Mouse (Mus musculus): Measurements from ENCODE around the gene Vapb. TPM values are rescaled to one million over a fixed set of nuclear protein-coding genes. Genes with fewer than 3 reads are reported as not detected.

The Vapb gene
- polyA plus RNA-seq, 1 experiment = 58.3 TPM

- DNase-seq (ENCODE audit: extremely low spot score in 1 of 2, low spot score in 1 of 2) = no peak
Observed at GRCm38 (mm10) chr2:173784884-173785283, 47.6 kb downstream of the Vapb start.

- no peak for DNase-seq (ENCODE audit: extremely low spot score in 1 of 2, low spot score in 1 of 2)
Observed at GRCm38 (mm10) chr2:173789945-173790804, 52.9 kb downstream of the Vapb start.

- no peak for DNase-seq (ENCODE audit: extremely low spot score in 1 of 2, low spot score in 1 of 2)
Observed at GRCm38 (mm10) chr2:173791904-173792757, 54.8 kb downstream of the Vapb start.

GRCm38 (mm10) chr2:173794018-173794417 is 56.7 kb downstream of the Vapb start:
- no peak for DNase-seq (ENCODE audit: extremely low spot score in 1 of 2, low spot score in 1 of 2)

- no peak for DNase-seq (ENCODE audit: extremely low spot score in 1 of 2, low spot score in 1 of 2)
Observed at GRCm38 (mm10) chr2:173794531-173795510, 57.5 kb downstream of the Vapb start.

- no peak for DNase-seq (ENCODE audit: extremely low spot score in 1 of 2, low spot score in 1 of 2)
Observed at GRCm38 (mm10) chr2:173795801-173796673, 58.7 kb downstream of the Vapb start.

- no peak for DNase-seq (ENCODE audit: extremely low spot score in 1 of 2, low spot score in 1 of 2)
Observed at GRCm38 (mm10) chr2:173796674-173796963, 59.3 kb downstream of the Vapb start.

- DNase-seq (ENCODE audit: extremely low spot score in 1 of 2, low spot score in 1 of 2) = no peak
Observed at GRCm38 (mm10) chr2:173799513-173799912, 62.2 kb downstream of the Vapb start.

- no peak for DNase-seq (ENCODE audit: extremely low spot score in 1 of 2, low spot score in 1 of 2)
Observed at GRCm38 (mm10) chr2:173800566-173800965, 63.3 kb downstream of the Vapb start.

GRCm38 (mm10) chr2:173801405-173801876 is 64.1 kb downstream of the Vapb start:
- no peak for DNase-seq (ENCODE audit: extremely low spot score in 1 of 2, low spot score in 1 of 2)

GRCm38 (mm10) chr2:173802176-173802575 is 64.9 kb downstream of the Vapb start:
- DNase-seq (ENCODE audit: extremely low spot score in 1 of 2, low spot score in 1 of 2) = no peak

- no peak for DNase-seq (ENCODE audit: extremely low spot score in 1 of 2, low spot score in 1 of 2)
Observed at GRCm38 (mm10) chr2:173802956-173803355, 65.6 kb downstream of the Vapb start.

GRCm38 (mm10) chr2:173803827-173804226 is 66.5 kb downstream of the Vapb start:
- no peak for DNase-seq (ENCODE audit: extremely low spot score in 1 of 2, low spot score in 1 of 2)

- no peak for DNase-seq (ENCODE audit: extremely low spot score in 1 of 2, low spot score in 1 of 2)
Observed at GRCm38 (mm10) chr2:173806621-173807020, 69.3 kb downstream of the Vapb start.

GRCm38 (mm10) chr2:173808942-173809341 is 71.6 kb downstream of the Vapb start:
- DNase-seq (ENCODE audit: extremely low spot score in 1 of 2, low spot score in 1 of 2) = no peak

GRCm38 (mm10) chr2:173810036-173810850 is 72.9 kb downstream of the Vapb start:
- no peak for DNase-seq (ENCODE audit: extremely low spot score in 1 of 2, low spot score in 1 of 2)

- DNase-seq (ENCODE audit: extremely low spot score in 1 of 2, low spot score in 1 of 2) = no peak
Observed at GRCm38 (mm10) chr2:173810851-173811130, 73.5 kb downstream of the Vapb start.

- no peak for DNase-seq (ENCODE audit: extremely low spot score in 1 of 2, low spot score in 1 of 2)
Observed at GRCm38 (mm10) chr2:173811850-173812249, 74.5 kb downstream of the Vapb start.

GRCm38 (mm10) chr2:173813071-173813470 is 75.8 kb downstream of the Vapb start:
- no peak for DNase-seq (ENCODE audit: extremely low spot score in 1 of 2, low spot score in 1 of 2)
